Mouse (Mus musculus): ENCODE data around the gene Tns3. TPM values are rescaled to one million over a fixed set of nuclear protein-coding genes. Genes with fewer than 3 reads are reported as not detected.

The Tns3 gene
- total RNA-seq, 2 experiments from 2014 or later, result 27.4 to 29.0 TPM

DNA sequence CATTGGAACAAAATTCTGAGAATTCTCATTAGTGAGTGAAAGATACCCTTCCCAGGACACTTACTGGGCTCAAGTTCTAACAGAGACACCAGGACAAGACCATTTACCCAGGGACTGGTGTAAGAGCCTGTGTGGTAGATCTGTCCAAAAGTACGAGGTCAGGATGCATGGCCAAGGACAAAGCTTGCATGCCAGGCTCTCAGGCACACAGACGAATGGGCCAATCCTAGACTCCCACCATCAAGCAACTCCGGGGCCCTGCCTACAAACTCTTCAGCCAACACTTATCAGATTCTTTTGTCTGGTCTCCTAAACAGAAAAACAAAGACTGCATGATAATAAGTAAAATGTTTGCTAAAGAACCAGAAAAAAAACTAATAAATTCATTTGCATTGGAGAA is 78.6 kb downstream of the Tns3 start:
- no peak for DNase-seq
- intact Hi-C loops (cut with DNase I), result no loop called here

DNA sequence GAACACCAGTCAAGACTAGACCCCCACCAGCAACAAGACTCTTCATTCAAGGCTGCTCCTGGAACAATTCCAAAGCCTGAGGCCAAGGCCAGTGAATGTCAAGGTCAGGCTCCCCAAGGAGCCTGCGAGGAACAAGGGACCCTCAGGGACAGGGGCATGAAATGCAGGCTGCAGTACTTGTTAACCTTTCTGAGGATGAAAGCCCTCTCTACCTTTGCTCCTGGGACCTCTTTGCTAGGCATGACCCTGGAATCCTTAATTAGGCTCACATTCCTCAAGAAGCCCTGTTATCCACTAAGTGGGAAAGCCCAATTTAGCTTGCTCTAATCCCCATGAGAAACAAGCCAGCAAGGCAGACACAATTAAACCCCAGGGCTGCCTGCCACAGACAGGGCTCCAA is 79.4 kb downstream of the Tns3 start:
- intact Hi-C loops (cut with DNase I), result no loop called here
- DNase-seq, result no peak

DNA sequence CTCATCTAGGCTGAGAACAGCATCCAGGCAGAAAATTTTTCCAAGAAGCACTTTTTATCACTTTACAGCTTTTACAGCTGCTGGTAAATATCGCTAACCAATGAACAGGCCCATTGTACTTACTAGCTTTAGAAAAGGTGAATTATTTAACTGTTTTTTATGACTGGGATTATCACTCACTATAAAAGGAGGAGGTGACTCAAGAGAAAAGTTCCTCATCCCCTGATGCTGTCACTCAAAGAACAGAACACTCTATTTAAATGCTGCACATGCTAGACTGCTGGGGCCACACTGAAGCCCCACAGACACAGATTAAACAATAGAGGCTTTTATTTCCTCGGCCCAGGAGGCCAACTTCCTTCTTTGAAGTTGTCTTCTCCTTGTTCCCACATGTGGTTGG is 80.0 kb downstream of the Tns3 start:
- intact Hi-C loops (cut with DNase I), result no loop called here
- DNase-seq, result no peak

DNA sequence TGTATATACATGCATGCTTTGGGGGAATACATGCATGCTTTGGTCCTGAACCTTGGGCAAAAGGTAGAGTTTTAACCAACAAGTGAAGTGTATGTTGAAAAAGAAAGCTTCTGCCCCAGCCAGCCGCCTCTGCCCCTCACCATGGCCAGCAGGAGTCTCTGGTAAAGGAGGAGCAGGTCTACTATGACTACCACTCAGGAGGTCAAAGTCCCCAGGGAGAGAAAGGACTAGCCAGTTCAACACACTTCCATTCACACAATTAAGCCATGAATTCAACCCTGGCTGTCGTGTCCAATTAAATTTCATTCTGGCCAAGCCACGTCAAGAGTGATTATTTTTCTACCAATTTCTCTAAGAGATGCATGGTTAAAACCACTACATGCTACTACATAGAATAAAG is 81.2 kb downstream of the Tns3 start:
- DNase-seq, result no peak
- intact Hi-C loops (cut with DNase I), result no loop called here

DNA sequence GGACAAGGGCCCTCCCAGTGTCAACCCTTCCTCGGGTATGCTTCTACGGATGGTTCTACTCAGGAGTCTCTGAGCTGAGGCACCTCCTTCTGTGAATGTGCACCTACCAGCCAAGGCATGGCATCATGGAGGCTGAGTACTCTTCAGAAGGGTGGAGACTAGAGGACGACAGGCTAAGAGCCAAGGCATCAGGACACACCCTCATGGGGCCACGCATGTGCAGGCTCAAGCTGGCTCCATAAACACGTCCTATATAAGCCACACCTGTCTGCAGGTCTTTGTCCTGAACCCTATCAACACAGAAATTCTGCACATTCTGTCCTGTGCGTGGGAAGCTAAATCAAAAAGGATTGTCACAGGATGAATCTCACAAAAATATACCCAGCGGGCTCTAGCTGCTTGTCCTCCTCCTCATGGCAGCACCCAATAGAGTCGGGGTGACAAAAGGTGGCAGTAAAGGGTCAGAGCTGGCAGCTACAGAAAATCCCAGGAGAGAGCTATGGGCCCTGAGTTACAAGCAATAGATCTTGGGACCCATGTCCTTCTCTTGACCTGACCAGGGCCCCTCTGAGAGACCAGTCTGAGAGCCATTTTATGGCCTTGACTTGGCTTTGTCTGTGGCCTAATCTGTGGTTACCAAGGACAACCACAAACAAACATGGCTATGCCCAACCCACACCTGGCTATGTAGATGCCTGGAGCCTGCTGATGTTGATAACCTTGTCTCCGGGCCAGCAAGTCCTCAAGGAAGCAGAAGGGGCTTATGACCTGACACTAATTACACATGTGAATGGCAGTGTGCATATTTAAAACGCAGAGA is 82.0 kb downstream of the Tns3 start:
- peak; percentile 59 to 76 for DNase-seq
- intact Hi-C loops (cut with DNase I), result no loop called here

DNA sequence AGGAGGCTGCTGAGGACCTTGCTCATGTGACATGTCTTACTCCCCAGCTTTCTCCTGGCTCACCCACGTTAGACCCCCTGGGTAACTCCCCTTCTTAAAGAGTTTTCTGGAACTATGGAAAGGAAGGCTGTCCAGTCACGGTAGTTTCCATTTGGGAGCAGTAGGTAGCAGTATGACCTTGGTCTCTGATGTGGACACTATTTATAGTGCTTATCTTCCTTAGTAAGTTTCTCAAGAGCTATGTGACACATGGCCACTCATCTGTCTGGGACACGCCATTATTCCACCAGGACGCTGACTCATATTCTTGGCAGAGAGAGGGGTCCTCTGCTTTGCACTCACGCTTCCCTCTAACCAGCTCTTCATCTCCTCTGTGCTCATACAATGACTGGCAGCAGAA is 84.5 kb downstream of the Tns3 start:
- peak; percentile 76 to 85 for DNase-seq
- intact Hi-C loops (cut with DNase I), result loop anchor here (2.0 kb wide), 1 partner anchor 85 kb away; the partner anchor contains the start of gene Tns3

DNA sequence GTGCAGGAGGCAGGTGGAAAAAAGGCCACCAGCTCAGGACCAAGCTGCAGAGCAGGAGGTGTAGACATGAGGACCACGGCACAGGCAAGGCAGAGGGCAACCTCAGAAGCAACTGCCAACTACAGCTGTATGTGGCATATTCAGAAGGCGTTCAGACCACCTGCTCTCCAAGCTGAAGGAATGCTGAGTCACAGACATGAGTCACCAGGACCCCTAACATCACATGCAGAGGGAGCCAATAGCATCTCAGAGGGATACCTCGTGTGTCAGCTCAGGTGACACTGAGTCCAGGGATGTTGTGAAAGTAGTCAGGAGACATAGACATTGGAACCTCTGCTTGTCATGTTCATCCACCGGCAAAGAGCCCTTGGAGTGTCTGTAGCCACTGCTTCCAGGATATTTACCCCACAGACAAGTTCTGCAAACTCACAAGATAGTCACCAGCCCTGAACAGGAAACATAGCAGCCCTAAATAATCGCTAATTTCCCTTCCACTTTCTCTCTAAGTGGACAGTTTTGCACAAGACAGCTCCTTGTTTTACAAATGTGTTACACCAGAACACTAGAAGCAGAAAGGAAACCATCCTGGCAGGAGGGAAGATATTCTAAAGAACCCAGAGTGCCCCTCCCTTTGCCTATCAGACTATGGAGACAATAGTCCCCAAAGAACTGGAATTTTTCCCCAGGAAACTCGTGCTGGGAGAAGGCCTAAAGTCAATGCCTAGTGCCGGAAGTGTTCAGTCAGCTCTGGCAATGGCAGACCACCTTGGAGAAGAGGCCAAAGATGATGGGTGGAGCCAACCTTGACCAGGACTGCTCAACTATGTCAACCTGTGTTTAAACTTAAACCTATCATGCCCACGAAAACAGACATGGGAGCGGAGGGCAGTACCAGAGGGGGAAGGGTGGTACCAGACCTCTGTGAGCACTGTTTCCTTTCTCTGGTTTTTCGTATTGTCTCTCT is 88.8 kb downstream of the Tns3 start:
- DNase-seq, result no peak
- intact Hi-C loops (cut with DNase I), result no loop called here

DNA sequence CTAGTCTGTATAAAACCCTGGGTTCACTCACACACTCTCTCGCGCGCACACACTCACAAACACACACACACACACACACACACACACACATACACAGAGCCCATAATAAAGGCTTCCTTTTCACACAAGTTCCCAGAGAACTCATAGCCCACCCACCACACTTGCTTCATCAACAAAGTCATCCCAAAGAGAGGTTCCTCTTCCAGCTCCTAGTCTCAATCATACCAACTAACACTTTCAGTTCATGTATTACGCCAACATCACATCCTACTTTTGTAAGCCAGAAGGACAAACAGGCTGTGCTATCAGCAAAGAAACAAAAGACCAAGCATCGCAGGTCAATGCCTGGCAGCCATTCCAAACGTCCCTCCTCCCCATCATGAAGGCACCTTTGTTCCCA is 89.8 kb downstream of the Tns3 start:
- intact Hi-C loops (cut with DNase I), result no loop called here
- DNase-seq, result no peak

DNA sequence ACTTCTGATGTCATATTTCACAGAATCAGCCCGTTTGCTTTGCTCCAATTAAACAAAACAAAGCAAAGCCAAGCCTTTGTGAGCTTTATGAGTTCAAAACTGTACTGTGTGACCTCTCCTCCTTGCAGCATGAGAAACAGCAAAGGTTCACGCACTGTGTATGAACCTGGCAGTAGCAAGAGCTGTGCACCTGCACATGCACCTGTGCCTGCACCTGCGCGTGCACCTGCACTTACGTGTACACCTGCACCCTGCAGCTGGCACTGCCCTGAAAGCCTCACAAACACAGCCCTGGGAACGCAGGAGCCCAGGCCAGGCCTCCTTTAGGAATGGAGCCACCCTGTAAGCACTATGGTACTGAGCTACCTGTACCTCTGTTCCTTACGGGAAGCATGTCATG is 91.6 kb downstream of the Tns3 start:
- intact Hi-C loops (cut with DNase I), result no loop called here
- DNase-seq, result no peak

DNA sequence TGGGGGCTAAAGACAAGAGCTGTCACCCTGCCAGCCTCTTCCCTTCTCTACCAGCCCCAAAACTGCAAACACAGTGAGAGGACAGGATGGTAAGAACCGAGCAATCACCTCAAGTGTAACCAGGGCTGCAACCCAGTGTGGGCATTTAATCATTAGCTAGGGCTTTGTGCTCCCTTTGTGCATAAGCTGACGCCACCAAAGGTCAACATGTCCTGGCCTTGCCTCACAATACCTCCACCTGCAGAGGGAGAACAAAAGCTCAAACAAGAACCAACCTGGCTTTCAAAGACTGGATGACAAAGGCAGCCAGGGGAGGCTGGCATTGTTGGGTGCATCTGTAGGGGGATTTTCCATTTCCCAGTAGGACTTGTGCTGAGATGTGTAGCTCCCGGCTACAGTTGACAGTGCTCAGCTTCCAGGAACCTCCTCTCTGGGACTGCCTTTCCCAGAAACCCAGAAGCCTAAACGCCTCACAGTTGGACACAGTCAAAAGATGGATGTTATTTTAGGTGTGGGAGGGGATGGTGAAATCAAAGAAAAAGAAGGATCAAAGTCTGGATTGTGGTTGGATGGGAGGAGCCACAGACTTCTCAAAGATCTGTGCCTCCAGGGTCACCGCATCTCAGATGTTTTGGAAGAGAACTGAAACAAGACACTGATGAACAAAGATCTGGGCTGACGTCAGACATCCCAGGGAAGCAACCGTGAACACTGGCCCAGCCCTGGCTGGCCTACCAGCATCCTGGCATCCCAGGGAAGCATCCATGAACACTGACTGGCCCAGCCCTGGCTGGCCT is 94.9 kb downstream of the Tns3 start:
- no peak for DNase-seq
- intact Hi-C loops (cut with DNase I), result no loop called here

DNA sequence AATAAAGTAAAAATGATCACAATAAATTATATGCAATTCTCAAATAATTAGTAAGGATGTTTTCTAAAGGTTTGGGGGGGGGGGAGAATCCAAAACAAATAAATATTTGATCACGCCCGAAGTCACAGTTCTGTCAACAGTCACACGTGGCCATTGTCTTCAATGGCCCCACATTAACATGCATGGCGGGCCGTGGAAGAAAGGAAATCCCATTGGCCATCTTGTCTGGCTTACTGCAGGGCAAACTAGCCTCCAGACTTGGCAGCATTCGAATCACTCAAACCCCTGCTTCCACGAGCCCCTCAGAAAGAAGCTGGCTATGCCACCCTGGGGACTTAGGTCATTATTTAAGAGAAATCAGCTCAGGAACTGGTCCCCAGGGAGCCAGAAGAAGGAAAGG is 95.5 kb downstream of the Tns3 start:
- intact Hi-C loops (cut with DNase I), result no loop called here
- DNase-seq, result no peak

DNA sequence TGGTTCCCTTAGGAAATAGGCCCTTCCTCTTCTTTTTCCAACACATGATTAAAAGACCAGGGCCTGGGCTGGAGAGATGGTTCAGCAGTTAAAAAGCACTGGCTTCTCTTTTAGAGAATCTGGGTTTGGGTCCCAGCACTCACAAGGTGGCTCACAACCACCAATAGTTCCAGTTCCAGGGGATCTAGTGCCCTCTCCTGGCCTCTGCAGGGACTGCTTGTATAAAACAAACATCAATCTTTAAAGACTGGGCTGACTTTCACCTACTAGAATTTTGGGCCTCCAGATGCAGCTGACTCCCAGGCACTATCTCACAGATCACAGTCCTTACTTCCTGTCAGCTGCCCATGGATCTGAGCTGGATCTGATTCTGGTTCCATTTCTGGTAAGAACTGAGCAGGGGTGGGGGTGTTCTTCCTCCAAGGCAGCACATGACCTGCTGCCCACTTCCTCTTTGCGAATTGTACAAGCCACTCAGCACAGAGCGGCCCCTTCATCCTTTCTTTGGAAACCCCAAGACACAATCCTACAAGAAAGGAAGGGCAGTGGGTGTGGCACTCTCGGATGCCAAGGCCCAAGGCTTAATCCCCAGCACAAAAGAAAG is 98.0 kb downstream of the Tns3 start:
- DNase-seq, result peak in 1 of 2 experiments; percentile 18
- intact Hi-C loops (cut with DNase I), result no loop called here

DNA sequence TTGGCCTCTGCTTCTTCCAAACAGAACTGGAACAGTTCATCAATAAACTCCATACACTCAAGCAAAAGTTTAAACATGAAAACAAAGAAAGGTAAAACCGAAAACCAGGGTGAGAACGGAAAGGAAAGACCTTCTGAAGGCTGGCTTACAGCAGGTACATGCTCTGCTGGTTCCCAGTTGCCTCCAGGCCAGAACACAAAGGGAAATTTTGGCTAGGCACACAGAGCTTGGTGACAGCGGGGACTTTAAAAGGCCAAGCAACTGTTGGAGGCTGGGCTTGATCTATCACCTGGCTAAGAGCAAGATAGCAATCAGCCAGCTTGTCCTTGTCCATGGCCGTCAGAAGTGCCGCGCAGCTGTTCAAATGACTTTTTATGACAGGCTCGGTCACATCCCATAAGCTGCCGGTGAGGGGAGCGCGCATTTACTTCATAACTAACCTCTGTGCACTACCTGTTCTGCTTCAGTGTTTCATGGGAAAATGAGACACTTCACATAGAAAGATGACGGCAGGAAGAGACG is 105.5 kb downstream of the Tns3 start:
- no peak for DNase-seq
- intact Hi-C loops (cut with DNase I), result no loop called here

DNA sequence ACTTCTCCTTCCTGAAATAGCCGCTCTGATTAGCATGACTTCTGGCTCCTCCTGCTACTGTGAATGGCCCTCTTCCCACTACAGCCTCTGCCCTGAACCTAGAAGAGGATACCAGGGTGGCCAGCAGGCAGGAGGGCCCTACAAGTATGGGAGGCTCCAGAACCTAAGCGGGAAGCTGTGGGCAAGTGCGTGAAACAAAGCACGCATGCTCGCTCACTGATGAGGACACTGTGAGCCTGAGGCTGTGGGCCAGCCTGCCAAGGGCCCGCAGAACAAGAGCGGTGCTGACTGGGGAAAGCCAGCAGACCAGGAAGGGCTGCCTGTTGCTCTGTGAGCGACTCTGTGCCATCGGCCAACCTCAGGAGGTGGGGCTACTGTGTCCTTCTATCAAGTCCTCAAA is 106.1 kb downstream of the Tns3 start:
- intact Hi-C loops (cut with DNase I), result no loop called here

DNA sequence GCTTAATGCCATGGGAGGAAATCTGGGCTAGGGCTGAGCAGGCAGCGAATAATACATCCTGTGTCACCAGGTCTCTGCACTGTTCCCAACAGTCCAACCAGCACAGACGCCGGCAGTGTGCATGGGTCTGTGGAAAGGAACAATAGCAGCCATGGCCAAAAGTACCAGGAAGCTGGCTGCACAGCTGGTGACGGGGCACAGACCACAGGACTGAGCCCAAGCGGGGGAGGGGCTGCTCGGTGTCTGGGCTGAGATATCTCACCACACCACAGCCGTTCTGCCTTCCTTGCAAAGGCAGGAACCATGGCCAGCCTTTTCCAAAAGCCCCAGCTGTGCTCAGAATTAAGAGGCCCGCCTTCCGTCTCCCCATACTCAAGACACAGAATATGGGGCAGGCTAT is 107.3 kb downstream of the Tns3 start:
- intact Hi-C loops (cut with DNase I), result no loop called here
- DNase-seq, result peak; percentile 54 to 59

More for the DNA sequence above, 106.1 kb downstream of the Tns3 start:
- peak; percentile 41 to 54 for DNase-seq

DNA sequence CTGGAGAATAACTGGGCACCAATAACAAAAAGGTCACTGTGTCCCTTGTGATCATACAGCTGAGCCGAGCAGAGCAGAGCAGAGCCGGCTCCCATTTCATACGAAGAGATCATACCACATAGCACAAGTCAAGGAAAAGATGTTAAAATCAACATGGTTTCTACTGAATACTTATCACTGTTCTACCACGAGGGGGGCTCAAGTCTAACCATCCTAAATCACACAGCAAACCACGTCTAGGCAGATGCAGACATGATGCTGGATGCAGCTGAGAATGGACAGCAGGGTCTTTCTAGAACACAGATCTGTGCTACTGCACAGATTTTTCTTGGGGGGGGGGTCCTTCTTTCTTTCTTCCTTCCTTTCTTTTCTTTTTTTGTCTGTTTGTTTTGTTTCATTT is 112.6 kb downstream of the Tns3 start:
- intact Hi-C loops (cut with DNase I), result no loop called here

DNA sequence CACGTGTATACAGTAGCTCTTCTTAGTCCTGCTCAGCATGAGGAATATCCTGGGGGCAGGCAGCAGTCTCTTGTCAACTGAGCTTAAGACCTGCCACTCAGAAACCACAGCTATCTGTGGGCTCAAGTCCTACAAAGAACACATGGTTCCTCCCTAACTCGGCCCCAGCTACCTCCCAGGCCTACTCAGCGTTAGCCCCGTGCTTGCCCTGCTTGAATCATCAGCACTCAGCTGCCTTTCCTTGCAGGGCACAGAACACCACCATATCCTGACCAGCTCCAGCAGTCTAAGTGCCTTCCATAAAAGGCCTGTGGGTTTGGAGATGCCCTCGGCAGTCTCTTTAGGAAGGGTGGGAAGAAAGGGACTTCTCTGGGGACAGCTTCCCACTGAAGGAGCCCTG is 116.7 kb downstream of the Tns3 start:
- intact Hi-C loops (cut with DNase I), result loop anchor here (5.0 kb wide), 1 partner anchor 115 kb away; the partner anchor contains the start of gene Tns3
- no peak for DNase-seq

More for the DNA sequence above, 112.6 kb downstream of the Tns3 start:
- no peak for DNase-seq

DNA sequence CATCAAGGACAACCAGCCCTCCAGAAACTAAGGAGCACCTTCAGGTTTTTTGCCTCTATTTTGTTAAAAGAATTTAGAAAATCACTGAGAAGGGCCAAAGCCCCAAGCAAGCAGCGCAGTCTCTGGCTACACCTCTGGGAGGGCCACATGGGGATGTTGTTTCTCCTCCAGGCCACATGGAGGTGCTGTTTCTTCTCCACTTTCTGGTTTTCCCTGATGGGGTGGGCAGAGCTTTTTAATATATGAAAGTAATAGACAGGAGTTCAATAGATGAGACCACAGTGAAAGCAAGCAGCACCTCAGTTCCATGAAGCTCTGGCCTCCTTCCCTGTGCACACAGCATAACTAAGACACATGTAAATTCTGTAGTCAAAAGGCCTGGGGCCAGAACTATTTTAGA is 118.5 kb downstream of the Tns3 start:
- peak in 1 of 2 experiments; percentile 53 for DNase-seq
- intact Hi-C loops (cut with DNase I), result loop anchor here (5.0 kb wide), 1 partner anchor 117 kb away; the partner anchor contains the start of gene Tns3

DNA sequence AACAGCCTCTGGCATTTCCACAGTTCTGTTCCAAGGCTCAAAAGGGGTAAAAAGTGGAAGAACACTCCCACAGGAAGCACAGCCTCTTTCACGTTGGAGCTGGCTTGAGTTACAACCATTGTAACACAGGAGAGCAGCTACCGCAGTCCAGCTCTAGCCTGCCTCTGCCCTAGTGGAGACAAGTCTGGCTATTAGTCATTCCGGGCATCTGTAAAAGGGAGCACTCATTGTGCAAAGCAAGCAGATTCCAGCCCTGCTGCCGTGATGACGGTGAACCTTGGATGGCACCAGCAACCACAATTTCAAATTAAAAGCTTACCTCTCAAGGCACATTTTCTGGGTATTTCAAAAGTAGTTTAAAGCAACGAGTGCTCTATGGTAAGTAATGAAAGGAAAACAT is 120.0 kb downstream of the Tns3 start:
- intact Hi-C loops (cut with DNase I), result no loop called here

DNA sequence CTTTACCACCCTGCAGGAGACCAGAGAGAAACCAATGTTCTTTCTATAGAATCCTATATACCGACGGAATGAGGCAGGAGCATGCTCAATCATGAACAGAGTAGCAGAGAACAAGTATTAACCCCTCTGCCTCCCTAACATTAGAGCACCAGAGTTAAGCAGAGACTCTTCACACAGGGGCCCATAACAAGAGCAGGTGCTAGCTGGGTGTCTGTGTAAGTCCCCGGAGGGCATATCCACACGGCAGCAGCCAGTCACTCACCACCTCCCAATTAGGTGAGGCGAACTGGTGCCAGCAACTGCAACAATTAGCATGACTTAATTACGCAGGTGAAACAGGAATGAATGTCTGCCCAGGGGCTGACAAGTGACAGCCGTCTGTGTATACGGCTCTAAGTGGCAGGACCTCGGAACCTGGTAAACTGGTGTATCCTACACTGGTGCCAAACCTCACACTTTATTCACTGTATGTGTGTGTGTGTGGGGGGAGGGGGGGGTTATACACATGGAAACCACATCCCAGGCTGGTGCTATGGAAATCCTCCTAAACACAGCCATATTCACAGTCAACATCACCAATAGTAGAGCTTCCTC is 123.0 kb downstream of the Tns3 start:
- intact Hi-C loops (cut with DNase I), result no loop called here
- DNase-seq, result no peak

More for the DNA sequence above, 120.0 kb downstream of the Tns3 start:
- no peak for DNase-seq

All from heart, postnatal 10 days (tissue).